Mouse (Mus musculus) neutrophil, adult 5-6 weeks (primary cell): ENCODE data around the gene Adat3. TPM values are rescaled to one million over a fixed set of nuclear protein-coding genes. Genes with fewer than 3 reads are reported as not detected.
"Not testable (repeated sequence)": the region's sequence is repeated elsewhere in the genome, so short reads cannot be mapped to it uniquely, and the experiment has no call there.

ENCODE experiments used
- ATAC-seq: fragments of 151-379, 151-347 bp; 2 replicates; pipeline ENCODE4 v1.8.0; 2017; ENCODE audit warnings: mild to moderate bottlenecking, moderate TSS enrichment; ENCODE audit not compliant: insufficient number of reproducible peaks, poor library complexity, low FRiP score, severe bottlenecking; ENCODE audit errors: extremely low read depth
- total RNA-seq: library from RNA; stranded (forward); fragments of 200-1000 nt; gene quantifications from 2 replicates; pipeline ENCODE4 v1.2.3, GENCODE M21; 2017

Gene Adat3
- total RNA-seq, 1 experiment from 2014 or later: not detected

DNA sequence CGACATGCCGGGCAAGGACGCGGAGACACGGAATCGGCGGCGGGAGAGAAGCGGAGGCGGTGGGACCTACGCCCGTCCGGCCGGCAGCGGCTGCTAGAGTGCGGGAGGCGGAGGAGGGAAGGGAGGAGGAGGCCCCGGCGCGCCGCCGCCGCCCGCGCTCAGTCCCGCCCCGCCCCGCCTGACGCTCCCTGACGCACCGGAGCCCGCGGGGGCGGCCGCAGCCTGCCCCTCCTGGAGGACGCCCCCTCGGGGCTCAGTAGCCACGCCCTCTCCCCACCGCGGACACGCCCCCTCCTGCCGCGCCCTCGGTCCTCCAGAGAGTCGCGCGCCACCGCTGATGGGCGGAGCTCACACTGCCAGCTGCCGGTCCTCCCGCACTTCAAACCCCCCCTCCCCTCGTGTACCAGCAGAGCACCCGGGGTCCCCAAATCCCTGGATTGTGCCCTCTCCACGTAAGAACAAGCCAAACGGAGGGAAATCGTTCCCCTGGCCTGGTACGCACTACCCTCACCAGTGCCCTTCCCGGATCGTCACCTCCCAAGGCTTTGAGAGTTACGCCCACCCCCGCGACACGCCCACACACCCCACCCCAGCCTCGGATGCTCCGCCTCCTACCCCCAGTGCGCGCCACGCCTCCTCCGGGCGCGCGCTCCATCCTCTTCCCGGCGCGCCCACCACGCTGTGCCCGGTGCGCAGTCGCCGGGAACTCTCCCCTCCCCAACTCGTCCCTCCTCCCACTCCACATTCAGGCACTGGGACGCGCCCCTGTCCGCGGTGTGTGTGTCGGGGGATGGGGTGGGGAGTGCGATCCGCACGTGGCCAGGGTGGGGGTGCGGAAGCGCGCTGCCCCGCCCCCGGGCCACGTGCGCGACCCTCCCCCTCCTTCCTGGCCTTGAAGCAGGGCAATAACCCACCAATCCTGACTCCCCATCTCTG, 25.2 kb upstream of the Adat3 start, which contains the start of gene Klf16:
Gene Klf16 (minus strand): TSS at position 127 of the 936 bp plus-strand sequence.
- ATAC-seq: peak; percentile 66

DNA sequence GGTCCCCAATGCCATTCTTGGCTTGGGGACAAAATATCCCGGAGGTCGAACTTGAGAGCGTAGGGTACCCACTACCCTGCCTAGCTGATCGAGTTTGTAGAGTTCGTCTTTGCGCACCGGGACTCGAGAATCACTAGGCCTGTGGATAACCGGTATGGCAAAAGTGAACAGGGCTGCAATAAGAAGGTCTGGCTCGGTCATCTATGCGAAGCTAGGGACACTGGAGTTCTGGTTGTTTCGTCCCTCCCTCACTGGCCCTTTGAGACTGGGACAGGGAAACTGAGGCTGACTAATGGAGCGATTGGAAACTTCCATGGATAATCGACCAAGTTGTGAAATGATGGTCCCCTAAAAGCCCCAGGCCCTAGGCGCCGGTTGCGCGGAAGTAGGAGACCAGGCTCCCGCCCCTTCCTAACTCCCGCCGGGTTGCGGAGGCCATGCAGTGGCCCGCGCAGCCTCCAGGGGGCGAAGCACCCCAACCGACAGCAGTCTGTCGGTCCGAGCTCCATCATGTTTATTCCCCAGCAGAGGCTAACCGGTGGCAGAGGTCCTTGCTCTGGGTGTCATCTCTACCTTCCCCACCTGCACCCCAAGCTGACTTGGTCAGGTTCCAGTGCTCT, 24.4 kb upstream of the Adat3 start:
- ATAC-seq: peak; percentile 59

DNA sequence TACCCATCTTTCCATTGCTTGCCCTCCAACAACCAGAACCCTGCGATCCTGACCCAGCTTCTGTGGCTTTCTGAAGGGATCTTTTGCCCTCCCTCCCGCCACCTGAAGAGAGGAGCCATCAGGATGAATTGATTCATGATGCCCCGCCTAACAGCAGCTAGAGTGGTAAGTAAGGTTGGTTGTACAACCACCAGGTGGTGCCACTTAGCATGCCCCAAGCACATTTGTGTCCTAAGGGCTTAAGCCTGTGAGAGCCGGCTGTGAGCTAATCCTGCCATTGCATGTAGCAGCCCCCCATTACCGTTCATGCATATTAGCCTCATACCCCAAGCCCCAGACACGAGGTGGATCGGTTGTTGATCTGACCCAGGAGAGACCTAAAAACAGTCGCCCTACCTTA, 23.8 kb upstream of the Adat3 start:
- peak; percentile 47; the same call in 1 of the 2 replicates for ATAC-seq

DNA sequence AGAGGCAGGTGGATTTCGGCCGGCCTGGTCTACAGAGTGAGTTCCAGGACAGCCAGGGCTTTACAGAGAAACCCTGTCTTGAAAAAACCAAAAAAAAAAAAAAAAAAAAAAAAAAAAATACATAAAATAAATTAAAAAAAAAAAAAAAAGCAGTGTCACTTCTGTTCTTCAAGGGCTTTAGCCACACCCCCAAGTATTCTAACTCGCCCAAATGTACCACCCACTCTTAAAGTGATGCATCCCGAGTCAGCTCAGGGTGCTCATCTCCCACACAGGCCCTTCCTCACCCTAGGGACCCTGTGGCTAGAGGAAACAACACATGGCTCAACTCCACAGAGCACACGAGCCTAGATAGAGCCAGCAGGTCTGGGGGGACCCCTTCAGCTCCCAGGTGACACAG, 19.6 kb upstream of the Adat3 start:
- no peak for ATAC-seq

DNA sequence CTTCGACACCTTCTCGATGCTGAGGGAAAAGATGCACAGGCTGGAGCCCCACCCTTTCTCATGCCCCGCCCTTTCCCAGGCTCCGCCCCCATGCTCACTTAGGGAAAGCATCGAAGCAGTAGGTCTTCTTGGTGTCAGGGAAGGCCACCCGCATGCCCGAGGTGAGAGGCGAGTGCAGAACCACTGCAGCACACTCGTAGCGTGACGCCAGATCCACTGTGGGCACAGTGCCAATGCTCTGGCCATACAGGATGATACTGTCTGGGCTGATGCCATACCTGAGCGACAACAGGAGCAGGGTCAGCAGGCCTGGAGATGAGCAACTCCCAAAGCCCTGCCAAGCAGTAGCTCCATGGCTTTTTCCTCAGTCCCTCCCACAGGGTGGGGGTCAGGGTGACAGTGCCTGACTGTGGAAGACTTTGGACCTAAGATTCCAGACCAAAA, 18.6 kb upstream of the Adat3 start:
- ATAC-seq: 0 out of 2 replicates have a peak, but pooled peaks have one; percentile 4

DNA sequence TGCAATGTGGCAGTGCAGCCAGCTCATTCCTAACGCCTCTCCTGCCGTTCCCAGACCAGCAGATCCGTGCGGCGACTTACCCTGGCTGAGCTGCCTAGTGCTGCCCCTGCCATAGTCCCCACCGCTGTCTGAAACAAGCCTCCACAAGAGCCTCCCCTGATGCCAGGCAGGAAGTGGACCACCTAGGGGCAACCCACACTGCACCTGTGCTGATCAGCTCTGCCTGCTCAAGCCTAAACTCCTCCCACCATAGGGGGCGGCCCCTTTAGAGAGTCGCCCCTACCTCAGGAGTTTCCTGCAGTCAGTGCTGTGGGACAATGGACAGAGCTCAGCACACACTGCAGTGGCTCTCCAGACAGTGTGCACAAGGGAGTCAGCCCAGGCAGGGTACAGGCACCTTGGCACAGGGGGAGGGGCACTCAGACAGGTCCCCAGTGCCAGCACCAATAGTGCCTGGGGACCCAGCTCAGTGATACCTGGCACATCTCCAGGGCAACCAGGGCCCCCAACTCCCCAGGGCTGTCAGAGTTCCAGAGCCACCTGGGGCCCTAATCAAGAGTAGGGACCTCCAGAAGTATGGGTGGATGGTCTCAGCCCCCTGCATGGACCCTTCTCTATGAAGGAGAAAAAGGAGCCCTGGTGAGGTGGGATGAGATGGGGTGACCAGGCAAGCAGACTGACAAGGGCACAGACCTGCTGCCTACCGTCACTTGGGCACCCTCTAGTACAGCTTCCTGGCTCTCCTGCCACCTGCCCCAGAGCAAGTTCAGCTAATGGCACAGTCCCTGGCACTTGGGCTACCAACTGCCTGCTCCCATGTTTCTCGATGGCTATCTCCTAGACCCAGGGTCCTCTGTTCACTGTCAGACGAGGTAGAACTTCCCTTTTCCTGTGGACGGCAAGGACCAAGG, 17.8 kb upstream of the Adat3 start:
- no peak for ATAC-seq

DNA sequence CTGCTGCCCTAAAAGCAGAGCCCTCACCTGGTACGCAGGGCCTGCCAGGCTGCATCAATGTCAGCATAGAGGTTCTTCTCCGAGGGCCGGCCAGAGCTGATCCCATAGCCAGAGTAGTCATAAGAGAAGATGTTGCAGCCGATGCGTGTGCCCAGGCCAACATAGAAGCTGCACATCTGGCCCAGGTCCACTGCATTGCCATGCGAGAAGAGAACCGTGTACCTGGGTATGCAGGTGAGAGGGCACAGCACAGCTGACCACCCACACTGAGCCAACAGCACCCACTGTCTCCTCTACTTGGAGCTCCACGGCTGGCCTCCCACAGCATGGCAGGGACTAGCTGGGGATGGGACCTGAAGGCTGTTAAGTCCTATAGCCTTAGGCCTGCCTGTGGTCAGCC, 17.1 kb upstream of the Adat3 start:
- ATAC-seq: no peak

DNA sequence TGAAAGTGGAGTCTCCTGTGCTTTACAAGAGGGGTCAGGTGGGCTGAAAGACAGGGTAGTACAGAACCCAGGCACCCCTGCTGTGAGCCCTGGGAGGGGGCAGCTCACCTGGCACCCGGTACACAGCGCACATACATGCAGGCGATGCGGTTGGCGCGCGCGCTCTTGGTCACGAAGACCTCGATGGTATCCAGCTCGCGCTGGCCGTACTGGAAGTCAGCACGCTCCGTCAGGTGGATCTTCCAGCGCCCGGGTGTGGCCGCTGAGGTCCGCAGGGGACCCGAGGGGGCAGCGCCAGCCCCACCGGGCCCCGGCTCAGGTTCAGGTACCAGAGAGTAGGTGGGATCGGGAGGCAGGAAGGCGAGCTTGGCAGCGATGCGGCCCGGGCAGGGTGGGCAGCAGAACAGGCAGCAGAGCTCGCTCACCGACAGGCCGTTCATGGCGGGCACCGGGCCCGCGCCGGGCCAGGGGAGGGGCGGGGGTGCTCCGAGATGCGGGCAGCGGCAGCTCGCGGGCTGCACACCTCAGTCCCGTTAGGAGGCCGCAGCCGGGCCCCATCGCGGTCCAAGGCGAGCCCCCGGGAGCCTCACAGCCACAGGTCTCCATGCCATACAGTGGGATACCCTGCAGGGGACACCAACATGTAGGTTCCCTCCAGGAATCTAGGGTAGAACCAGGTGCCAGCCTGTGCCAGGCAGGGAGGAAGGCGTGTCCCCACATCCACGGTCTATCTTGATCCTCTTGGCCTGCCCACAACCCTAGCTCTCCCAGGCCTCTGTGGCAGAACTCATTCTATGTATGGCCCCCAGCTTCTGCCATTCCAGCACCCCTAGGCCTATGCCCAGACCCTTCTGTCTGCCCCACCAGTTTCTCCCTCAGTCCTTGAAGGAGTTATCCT, 16.0 kb upstream of the Adat3 start:
- ATAC-seq: no peak

DNA sequence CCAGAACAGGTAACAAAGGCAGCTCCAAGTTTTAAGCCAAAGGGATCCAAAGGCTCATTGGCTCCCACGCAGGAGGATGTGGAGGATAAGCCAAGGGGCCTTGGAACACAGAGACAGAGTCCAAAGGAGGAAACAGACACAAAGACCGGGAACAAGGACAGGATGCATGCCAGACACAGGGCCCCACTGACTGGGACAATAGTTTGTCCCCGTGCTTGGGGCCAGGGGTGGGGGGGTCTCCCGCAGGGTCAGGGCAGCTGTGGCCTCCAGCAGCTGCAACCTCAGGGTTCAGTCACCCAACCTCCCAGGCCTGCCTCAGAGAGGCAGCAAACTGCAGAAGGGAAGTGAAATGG, 15.4 kb upstream of the Adat3 start:
- no peak for ATAC-seq

DNA sequence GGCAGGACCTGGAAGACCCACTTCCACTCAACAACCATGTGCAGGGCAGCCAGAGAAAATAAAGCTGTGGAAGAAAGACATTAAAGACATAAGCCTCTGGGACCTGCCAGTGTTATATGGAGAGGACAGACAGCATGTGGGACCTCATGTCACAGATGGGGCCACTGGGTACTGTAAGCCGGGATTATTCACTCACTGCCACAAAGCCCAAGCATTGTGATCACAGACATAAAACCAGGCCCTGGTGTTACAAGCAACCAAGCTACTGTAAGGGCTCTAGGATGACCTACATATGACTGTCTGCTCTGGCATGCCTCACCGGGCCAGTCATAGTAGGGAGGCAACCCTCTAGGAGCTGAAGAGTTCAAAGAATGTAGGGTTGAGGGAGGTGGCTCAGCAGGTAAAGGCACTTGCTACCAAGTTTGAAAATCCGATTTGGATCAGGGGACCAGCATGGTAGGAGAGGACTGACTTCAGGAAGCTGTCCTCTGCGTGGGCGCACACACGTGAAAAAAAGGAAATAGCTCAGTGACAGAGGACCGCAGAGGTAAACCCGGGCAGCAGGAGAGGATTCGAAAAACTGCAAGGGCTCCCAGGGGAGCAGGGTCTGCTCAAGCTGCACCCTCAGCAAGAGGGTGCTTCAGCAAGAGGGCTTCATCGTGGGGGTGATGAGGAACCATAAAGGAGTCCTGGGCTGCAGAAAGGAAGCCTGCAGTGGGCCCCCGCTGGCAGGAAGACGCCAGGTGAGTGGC, 13.4 kb upstream of the Adat3 start:
- peak; percentile 5; the same call in 1 of the 2 replicates for ATAC-seq

DNA sequence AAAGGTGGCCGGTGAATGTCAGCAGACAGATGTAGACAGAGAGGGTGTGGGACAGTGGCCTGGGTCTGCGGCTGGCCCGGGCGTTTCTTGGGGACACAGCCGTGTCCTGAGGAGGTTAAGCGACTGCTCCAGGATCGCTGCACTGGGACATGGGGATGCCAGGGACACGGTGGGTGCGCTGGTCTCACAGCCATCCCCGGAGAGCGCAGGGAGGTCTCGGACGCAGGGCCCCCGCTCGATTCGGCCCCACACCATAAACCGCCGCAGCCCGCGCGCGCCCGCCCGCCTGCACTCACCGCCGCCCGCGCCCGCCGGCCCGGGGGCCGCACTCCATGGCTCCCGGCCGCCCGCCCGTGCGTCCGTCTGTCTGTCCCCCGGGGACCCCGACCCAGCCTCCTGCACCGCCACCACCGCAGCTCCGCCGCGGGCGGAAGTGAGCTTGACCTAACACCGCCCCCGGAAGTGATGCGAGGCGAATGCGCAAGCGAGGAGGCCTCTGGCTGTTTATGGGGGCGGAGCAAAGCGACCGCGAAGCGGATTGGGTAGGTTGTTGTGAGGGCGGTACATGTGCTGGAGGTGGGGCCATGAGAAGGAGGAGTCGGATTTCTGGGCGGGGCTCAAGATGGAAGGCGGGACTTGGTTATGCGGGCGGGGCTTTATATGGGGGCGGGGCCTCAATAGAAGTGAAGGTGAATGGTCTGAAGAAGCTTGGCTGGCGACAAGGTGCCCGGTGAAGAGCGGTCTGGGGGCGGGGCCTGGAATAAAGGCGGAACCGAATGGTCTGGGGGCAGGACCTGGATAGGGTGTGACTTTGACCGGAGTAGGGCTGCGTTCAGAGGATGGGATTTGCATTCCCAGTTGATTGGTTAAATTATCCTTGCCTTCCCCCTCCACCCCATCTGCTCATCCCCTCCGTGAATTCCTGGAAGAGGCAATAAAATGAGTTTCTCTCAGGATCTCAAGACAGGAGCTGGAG, 12.5 kb upstream of the Adat3 start, which contains the start of gene Abhd17a:
Gene Abhd17a (minus strand): TSS at position 463 of the 976 bp plus-strand sequence.
- peak; percentile 93 for ATAC-seq

DNA sequence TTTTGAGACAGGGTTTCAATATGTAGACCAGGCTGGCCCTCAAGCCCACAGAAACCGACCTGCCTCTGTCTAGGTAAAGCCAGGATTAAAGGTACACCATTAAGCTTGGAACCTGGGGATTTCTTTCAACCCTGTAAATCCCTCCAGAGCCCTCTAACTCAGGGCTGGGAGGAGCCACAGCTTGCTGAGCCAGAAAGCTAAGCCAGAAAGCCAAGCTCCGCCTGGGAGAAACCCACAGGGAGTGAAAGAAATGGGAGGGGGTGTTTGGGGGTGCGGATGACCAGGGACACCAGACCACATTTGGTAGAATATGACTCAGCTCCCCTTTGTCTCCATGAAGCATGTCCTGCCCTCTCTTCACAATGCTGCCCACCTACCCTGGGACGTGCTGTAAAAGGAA, 6.4 kb upstream of the Adat3 start:
- no peak for ATAC-seq

DNA sequence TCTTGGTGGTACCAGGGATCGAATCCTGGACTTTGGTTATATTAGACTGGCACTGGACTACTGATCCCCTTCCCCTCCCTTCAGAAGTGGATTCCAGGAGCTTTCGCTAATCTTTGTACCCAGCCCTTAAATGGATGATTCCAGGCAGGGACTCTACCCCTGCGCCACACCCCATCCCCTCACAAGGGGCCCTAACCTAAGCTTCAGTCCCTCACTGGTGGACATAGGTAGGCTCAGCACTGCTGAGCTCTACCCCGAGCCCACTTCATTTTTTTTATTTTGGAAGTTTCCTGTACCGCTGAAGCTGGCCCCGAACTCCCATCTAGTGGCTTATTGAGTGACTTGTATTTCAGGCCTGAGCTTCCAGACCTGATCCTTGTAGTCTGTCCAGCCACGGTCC, 684 bp downstream of the Adat3 start:
- ATAC-seq: no peak

DNA sequence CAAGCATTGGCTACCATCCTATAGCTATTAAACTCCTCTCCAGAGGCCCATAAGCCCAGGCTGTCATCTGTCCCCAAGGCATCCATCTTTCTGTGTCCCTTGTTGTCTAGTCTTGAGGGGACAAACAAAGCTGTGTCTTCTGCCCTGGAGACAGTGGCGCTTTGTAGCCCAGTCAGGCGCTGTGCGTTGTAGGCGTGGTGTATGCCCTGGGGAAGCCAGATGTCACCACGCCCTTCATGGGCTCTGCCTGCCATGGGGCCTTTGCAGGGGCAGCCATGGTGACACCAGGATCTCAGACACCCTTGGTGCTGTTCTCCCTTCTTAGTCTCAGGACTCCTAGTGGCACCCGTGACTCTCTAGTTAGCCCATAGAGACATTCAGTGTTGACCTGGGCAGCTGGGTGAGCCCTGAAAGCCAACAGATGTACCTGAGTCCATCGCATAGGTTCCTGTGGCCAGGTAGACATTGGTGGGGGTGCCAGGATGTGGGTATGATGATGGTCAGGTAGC, 1.4 kb downstream of the Adat3 start:
- ATAC-seq: peak; percentile 47; the same call in 1 of the 2 replicates

DNA sequence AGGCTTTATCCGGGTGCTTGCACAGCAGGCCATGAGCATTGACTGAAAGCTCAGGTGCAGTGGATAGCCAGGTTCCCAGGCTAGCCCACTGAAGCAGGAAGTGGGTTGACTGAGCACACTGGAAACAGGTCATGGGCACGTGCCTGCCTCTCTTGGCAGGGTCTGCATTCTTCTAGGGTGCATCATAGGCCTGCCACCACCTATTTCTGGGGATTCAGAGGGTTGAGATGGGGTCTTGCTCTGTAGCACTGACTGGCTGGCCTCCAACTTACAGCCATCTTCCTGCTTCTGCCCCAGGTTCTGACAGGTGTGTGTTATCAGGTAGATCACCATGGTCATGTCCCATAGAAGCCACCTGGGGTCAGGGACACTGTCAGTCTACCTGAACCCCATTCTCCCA, 2.3 kb downstream of the Adat3 start:
- no peak for ATAC-seq

DNA sequence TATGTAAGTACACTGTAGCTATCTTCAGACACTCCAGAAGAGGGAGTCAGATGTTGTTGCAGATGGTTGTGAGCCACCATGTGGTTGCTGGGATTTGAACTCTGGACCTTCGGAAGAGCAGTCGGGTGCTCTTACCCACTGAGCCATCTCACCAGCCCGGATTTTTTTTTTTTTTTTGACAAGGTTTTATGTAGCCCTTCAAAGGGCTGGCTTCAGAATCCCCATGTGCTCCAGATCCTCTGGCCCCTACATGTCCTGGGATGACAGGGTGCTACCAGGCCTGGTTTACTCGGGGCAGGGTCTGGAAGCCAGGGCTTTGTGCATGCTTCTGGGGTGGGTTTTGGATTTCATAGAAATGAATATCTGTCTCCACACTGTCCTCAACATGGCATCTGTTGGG, 3.0 kb downstream of the Adat3 start, which contains the start of gene Gm49322:
Gene Gm49322 (plus strand): TSS at position 301 of the 400 bp plus-strand sequence.
- ATAC-seq: not testable (repeated sequence)
